Mouse (Mus musculus) C2C12 (cell line): ENCODE data around the gene Commd4. TPM values are rescaled to one million over a fixed set of nuclear protein-coding genes. Genes with fewer than 3 reads are reported as not detected.
"Not testable (repeated sequence)": the region's sequence is repeated elsewhere in the genome, so short reads cannot be mapped to it uniquely, and the experiment has no call there.

Experiments
- H3K27me3 ChIP-seq: one replicate; pipeline ENCODE4 v1.6.1; 2011; ENCODE audit not compliant: control insufficient read depth, insufficient read depth, insufficient read length
- H3K36me3 ChIP-seq: one replicate; pipeline ENCODE4 v1.6.1; 2011; ENCODE audit not compliant: control insufficient read depth, insufficient read depth
- H3K4me3 ChIP-seq: one replicate; pipeline ENCODE4 v1.5.1; 2011; ENCODE audit warnings: mild to moderate bottlenecking, control low read depth; ENCODE audit not compliant: poor library complexity, insufficient read depth, severe bottlenecking
- H3K79me2 ChIP-seq: one replicate; pipeline ENCODE4 v1.6.1; 2011; ENCODE audit not compliant: control insufficient read depth, insufficient read depth
- H3K79me3 ChIP-seq: one replicate; pipeline ENCODE4 v1.6.1; 2011; ENCODE audit warnings: low read depth, control low read depth
- H3ac ChIP-seq: one replicate; pipeline ENCODE3; 2011; ENCODE audit warnings: low read depth; ENCODE audit not compliant: control insufficient read depth, insufficient read length
- CEBPB ChIP-seq: IDR thresholded peaks from one replicate; pipeline ENCODE4 v1.6.1; 2011; ENCODE audit warnings: low read depth, mild to moderate bottlenecking, control low read depth, moderate library complexity
- CTCF ChIP-seq: IDR thresholded peaks from one replicate; pipeline ENCODE4 v1.5.1; 2011; ENCODE audit not compliant: control insufficient read depth, insufficient read depth, insufficient read length
- FOSL1 ChIP-seq: IDR thresholded peaks from one replicate; pipeline ENCODE4 v1.8.0; 2011; ENCODE audit warnings: mild to moderate bottlenecking, low read length; ENCODE audit not compliant: poor library complexity, insufficient read depth, severe bottlenecking
- MAX ChIP-seq: IDR thresholded peaks from one replicate; pipeline ENCODE4 v1.6.1; 2011; ENCODE audit warnings: mild to moderate bottlenecking, control low read depth
- MYOD1 ChIP-seq: IDR thresholded peaks from one replicate; pipeline ENCODE4 v1.6.1; 2011; ENCODE audit warnings: low read depth; ENCODE audit not compliant: control insufficient read depth, insufficient read length
- MYOG ChIP-seq: IDR thresholded peaks from one replicate; pipeline ENCODE4 v1.6.1; 2011; ENCODE audit not compliant: control insufficient read depth, insufficient read length; ENCODE audit errors: extremely low read depth
- USF1 ChIP-seq: IDR thresholded peaks from one replicate; pipeline ENCODE4 v1.6.1; 2011; ENCODE audit warnings: low read depth, mild to moderate bottlenecking, control low read depth, moderate library complexity
- long read RNA-seq, 2 experiments: library from polyadenylated mRNA; unstranded; transcript quantifications; one replicate each; pipeline ENCODE4 v2.0.0; 2019 to 2020
- polyA plus RNA-seq: library from polyadenylated mRNA; unstranded; fragments of >200 nt; fragmentation: generic; extraction: Trizol; gene quantifications from one replicate; pipeline ENCODE4 v1.2.1, GENCODE M21; 2012; ENCODE audit warnings: missing spikeins

The Commd4 gene
- polyA plus RNA-seq, result 80.9 TPM
- long read RNA-seq, experiment 1, transcript Commd4-201 (8 exons, 858 nt), result major isoform, 70 of 92 reads
- long read RNA-seq, experiment 1, transcript Commd4-204 (7 exons, 1,941 nt), result minor isoform, 9 of 92 reads
- long read RNA-seq, experiment 1, partial matches to known transcripts, result 4 of 92 reads
- long read RNA-seq, experiment 1, other reads (novel, unspliced or antisense), result 9 of 92 reads
- long read RNA-seq, experiment 2, transcript Commd4-201 (8 exons, 858 nt), result major isoform, 7 of 19 reads
- long read RNA-seq, experiment 2, partial matches to known transcripts, result 1 of 19 reads
- long read RNA-seq, experiment 2, other reads (novel, unspliced or antisense), result 9 of 19 reads

DNA sequence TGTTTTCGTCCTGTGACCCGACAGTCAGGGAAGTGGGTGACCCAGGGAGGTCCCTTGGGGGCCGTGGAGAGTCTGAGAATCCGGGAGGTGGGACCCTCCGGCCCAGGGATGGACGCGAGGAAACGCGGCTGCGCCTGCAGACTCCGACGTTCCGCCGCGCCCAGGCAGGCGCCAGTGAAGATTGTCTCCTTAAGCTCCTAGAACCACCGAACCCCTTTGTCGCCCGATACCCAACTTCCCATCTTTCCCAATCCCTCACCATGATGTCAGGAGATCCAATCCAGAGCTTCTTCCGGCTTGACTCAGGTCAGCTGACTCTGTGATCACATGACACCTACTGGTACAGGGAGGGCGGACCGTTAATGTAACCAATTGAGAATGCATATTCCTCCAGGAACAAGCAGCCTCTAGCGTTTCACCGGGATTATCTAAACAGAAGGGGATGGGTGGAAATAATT is at the start of gene Commd4:
TSS of gene Commd4 (minus strand) at position 319 of the 458 bp plus-strand sequence.
- H3K79me3 ChIP-seq, result no peaks in the 10 kb centered on the region
- H3K36me3 ChIP-seq, result no peaks in the 10 kb centered on the region
- H3K27me3 ChIP-seq, result no peaks in the 10 kb centered on the region
- no peak for TF ChIP-seq MYOG
- TF ChIP-seq MAX, result no peak
- no peak for TF ChIP-seq CTCF
- peak; percentile 43 for TF ChIP-seq CEBPB
- TF ChIP-seq USF1, result peak; percentile 99
- TF ChIP-seq FOSL1, result no peak
- peak within 1 kb of the TSS; percentile 50 for H3ac ChIP-seq
- no peaks in the 10 kb centered on the region for H3K79me2 ChIP-seq
- H3K4me3 ChIP-seq, result peak within 1 kb of the TSS; percentile 49

DNA sequence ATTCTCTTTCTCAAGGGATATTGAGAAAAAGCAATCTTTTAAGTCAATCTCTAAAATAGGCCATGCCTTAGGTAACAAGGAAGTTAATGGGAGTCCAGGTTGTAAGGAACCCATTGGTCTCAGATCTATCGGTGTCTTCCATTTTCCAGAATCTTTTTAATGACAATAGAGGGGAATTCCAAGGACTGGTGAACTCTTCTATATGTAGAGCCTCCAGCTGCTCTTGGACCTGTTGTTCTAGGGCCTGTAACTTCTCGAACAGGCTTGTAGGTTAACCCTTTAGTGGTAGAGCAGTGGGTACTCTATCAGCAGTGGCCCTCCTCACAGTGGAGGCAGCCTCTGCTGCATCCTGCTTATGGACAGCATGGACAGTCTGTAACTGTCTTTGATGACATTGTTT is 48.8 kb upstream of the Commd4 start:
- Histone ChIP-seq H3K79me2 (no peaks in the 10 kb centered on the region), H3K4me3 (no peak overlapping the region), H3K27me3 (no peaks in the 10 kb centered on the region), H3K79me3 (no peaks in the 10 kb centered on the region), H3ac (no peak overlapping the region), H3K36me3 (no peaks in the 10 kb centered on the region)
- TF ChIP-seq FOSL1, result no peak
- no peak for TF ChIP-seq MAX
- TF ChIP-seq MYOD1, result no peak
- no peak for TF ChIP-seq MYOG
- TF ChIP-seq CEBPB, result no peak
- no peak for TF ChIP-seq CTCF
- TF ChIP-seq USF1, result no peak

DNA sequence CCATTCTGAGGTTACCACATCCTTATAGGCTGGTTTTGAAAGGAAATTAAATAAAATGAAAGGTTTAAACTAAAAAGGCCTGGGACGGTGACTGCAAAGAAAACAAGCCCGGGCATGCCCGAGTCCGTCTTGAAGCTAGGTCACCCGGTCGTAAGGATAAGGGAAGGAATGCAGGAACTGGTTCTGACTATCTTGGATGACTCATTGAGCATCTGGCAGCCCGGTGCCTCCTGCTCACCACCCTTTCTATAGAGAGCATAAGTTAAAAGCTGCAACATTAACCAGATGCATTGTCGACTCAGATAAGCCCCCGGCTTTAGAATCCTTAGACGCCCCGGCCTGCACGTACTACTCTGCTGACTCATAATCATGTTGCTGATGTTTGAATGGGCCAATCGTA is 45.4 kb upstream of the Commd4 start:
- H3K79me3 ChIP-seq, H3K27me3 ChIP-seq, H3ac ChIP-seq, H3K4me3 ChIP-seq, H3K79me2 ChIP-seq, H3K36me3 ChIP-seq: not testable (repeated sequence)

DNA sequence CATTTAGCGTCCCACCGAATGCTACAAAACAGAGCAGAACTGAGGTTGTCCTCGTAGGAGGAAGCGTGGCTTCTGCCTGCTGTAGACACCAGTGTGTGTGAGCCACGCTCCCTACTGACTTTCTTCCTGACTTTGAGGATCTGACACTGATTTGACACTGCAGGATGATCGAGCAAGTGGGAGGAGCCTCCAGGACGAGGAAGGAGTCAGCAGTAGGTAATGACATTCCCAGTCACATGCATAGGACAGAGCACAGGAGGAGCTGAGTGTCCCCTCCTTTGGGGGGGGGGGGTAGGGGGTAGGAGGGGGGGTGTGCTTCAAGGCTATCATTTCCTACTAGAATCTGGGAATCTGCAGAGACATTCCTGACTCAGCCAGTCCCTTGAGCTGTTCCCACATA is 44.9 kb upstream of the Commd4 start:
- H3K36me3 ChIP-seq, result no peaks in the 10 kb centered on the region
- no peaks in the 10 kb centered on the region for H3K79me2 ChIP-seq
- H3K79me3 ChIP-seq, result no peaks in the 10 kb centered on the region
- H3ac ChIP-seq, result no peak overlapping the region
- H3K27me3 ChIP-seq, result no peaks in the 10 kb centered on the region
- no peak overlapping the region for H3K4me3 ChIP-seq
- TF ChIP-seq FOSL1 (no peak), CTCF (no peak), USF1 (no peak)

DNA sequence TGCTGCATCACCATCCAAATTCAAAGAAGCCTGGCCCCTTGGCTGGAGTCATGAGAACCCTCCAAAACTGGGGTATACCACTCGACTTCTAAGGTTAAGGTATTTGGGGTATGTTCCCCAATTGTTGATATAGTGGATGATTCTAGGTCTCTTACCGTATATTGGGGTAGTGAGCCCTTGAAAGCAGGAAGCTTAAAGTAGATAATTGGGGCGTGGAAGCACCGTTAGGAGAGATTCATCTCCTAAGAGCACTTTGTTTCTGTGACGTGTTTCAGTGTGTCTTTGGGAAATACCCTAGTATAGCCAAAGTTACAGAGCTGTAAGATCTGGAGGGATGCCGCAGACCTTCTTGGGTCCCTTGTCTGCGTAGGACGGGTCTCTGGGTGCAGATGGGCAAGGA is 39.3 kb upstream of the Commd4 start:
- H3K79me2 ChIP-seq, result no peaks in the 10 kb centered on the region
- TF ChIP-seq USF1, result no peak
- TF ChIP-seq MYOG, result no peak
- no peak for TF ChIP-seq MYOD1
- no peak for TF ChIP-seq MAX
- no peak for TF ChIP-seq CEBPB
- TF ChIP-seq CTCF, result no peak
- no peak for TF ChIP-seq FOSL1
- no peaks in the 10 kb centered on the region for H3K27me3 ChIP-seq
- no peaks in the 10 kb centered on the region for H3K36me3 ChIP-seq
- no peaks in the 10 kb centered on the region for H3K79me3 ChIP-seq
- H3K4me3 ChIP-seq, result no peak overlapping the region
- H3ac ChIP-seq, result no peak overlapping the region

DNA sequence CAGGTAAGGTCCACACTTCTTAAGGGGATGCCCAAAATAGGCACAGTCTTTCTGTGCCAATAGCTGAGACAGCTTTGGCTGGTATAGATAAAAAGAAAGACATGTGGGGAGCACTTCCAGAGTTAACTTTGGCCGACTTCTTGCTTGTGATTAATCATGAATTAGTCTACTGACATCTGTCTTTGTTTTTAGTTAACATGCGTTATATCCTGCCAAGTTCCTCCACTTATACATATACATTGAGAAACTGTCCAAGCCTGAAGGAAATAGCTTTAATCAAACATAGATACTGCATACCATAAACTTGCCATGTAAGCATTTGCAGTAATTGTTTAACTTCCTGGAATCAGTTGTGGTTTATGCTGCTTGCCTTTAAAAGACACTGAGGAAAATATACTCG is 38.6 kb upstream of the Commd4 start:
- TF ChIP-seq FOSL1 (no peak), CEBPB (no peak), USF1 (no peak), MYOD1 (no peak), MYOG (no peak), MAX (no peak), CTCF (no peak)
- Histone ChIP-seq H3K36me3 (no peaks in the 10 kb centered on the region), H3K79me3 (no peaks in the 10 kb centered on the region)

More for the DNA sequence above, 38.6 kb upstream of the Commd4 start:
- Histone ChIP-seq H3K4me3 (no peak overlapping the region), H3K79me2 (no peaks in the 10 kb centered on the region), H3ac (no peak overlapping the region), H3K27me3 (no peaks in the 10 kb centered on the region)
